Mouse (Mus musculus) small intestine, adult 2 months (tissue): ENCODE measurements around the gene Sun1.

Experiments
- CTCF ChIP-seq: fragments of 200-500 bp; IDR thresholded peaks from 2 replicates; pipeline ENCODE4 v1.5.1; 2012; ENCODE audit warnings: low read depth, mild to moderate bottlenecking, control low read depth, inconsistent platforms, low read length, moderate library complexity, mixed read lengths; ENCODE audit not compliant: insufficient replicate concordance, insufficient read length; ENCODE audit errors: extremely low read depth
- POLR2A ChIP-seq: fragments of 200-500 bp; IDR thresholded peaks from 2 replicates; pipeline ENCODE4 v1.6.1; 2012; ENCODE audit warnings: low read depth, mild to moderate bottlenecking, control low read depth, inconsistent platforms, low read length, moderate library complexity

DNA sequence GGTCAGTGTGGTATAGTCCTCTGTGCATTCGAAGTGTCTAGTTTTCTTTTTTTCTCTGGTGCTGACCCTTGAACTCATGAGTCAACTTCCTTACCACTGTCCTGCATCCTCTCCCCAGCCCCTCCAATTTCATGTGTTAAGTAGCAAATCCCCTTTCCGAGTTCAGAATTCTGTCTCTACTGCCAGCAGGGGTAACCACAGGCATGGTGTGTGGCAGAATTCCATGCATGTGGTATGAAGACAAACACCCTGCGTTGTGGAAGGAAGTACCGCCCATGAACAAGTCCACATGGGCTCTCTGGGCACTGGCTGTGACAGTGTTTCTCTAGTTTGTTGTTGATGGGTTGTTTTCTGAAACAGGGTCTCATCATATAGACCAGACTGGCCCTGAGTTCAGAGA, 67.2 kb downstream of the Sun1 start:
- no peak for TF ChIP-seq CTCF
- TF ChIP-seq POLR2A = no peak
